Mouse (Mus musculus) frontal cortex, postnatal 14 days (tissue): ENCODE results near the gene Cep170b.
A peak's percentile ranks its signal among the peaks of the same experiment; 100 is the strongest.

Experiments
- DNase-seq, 2 experiments: peaks; one replicate each; pipeline ENCODE4 v3.0.0; 2022; ENCODE audit warnings: low spot score in 2 of 2

Gene Cep170b

GRCm38 (mm10) chr12:112764141-112764540, 43.9 kb downstream of the Cep170b start:
- no peak for DNase-seq

- DNase-seq, result no peak
Observed at GRCm38 (mm10) chr12:112764991-112765390, 44.7 kb downstream of the Cep170b start.

GRCm38 (mm10) chr12:112766586-112766985, 46.3 kb downstream of the Cep170b start:
- DNase-seq, result no peak

- DNase-seq, result no peak
Observed at GRCm38 (mm10) chr12:112767036-112767890, 47.0 kb downstream of the Cep170b start.

GRCm38 (mm10) chr12:112768166-112768565, 47.9 kb downstream of the Cep170b start:
- DNase-seq, result no peak

- DNase-seq, result peak in 1 of 2 experiments; percentile 6
Observed at GRCm38 (mm10) chr12:112769031-112769430, 48.8 kb downstream of the Cep170b start.

- DNase-seq, result no peak
Observed at GRCm38 (mm10) chr12:112769751-112770150, 49.5 kb downstream of the Cep170b start.

- DNase-seq, result no peak
Observed at GRCm38 (mm10) chr12:112770396-112770795, 50.1 kb downstream of the Cep170b start.

- no peak for DNase-seq
Observed at GRCm38 (mm10) chr12:112772306-112772705, 52.1 kb downstream of the Cep170b start.

- no peak for DNase-seq
Observed at GRCm38 (mm10) chr12:112773366-112773765, 53.1 kb downstream of the Cep170b start.

GRCm38 (mm10) chr12:112774026-112774425, 53.8 kb downstream of the Cep170b start:
- DNase-seq, result no peak

GRCm38 (mm10) chr12:112774481-112774880, 54.2 kb downstream of the Cep170b start:
- DNase-seq, result no peak

- no peak for DNase-seq
Observed at GRCm38 (mm10) chr12:112791026-112791425, 70.8 kb downstream of the Cep170b start.

- no peak for DNase-seq
Observed at GRCm38 (mm10) chr12:112793601-112794355, 73.5 kb downstream of the Cep170b start.

- no peak for DNase-seq
Observed at GRCm38 (mm10) chr12:112794356-112794816, 74.1 kb downstream of the Cep170b start.

GRCm38 (mm10) chr12:112794998-112795397, 74.7 kb downstream of the Cep170b start:
- DNase-seq, result no peak

GRCm38 (mm10) chr12:112795466-112796104, 75.3 kb downstream of the Cep170b start:
- no peak for DNase-seq
